Mouse (Mus musculus) C2C12 (cell line): ENCODE results near the gene Sgip1. TPM values are rescaled to one million over a fixed set of nuclear protein-coding genes. Genes with fewer than 3 reads are reported as not detected.

Experiments used
- H3K27me3 ChIP-seq: one replicate; pipeline ENCODE4 v1.6.1; 2011; ENCODE audit not compliant: control insufficient read depth, insufficient read depth, insufficient read length
- H3K36me3 ChIP-seq: one replicate; pipeline ENCODE4 v1.6.1; 2011; ENCODE audit not compliant: control insufficient read depth, insufficient read depth
- H3K4me3 ChIP-seq: one replicate; pipeline ENCODE4 v1.5.1; 2011; ENCODE audit warnings: mild to moderate bottlenecking, control low read depth; ENCODE audit not compliant: poor library complexity, insufficient read depth, severe bottlenecking
- H3K79me2 ChIP-seq: one replicate; pipeline ENCODE4 v1.6.1; 2011; ENCODE audit not compliant: control insufficient read depth, insufficient read depth
- H3K79me3 ChIP-seq: one replicate; pipeline ENCODE4 v1.6.1; 2011; ENCODE audit warnings: low read depth, control low read depth
- H3ac ChIP-seq: one replicate; pipeline ENCODE3; 2011; ENCODE audit warnings: low read depth; ENCODE audit not compliant: control insufficient read depth, insufficient read length
- CEBPB ChIP-seq: IDR thresholded peaks from one replicate; pipeline ENCODE4 v1.6.1; 2011; ENCODE audit warnings: low read depth, mild to moderate bottlenecking, control low read depth, moderate library complexity
- CTCF ChIP-seq: IDR thresholded peaks from one replicate; pipeline ENCODE4 v1.5.1; 2011; ENCODE audit not compliant: control insufficient read depth, insufficient read depth, insufficient read length
- FOSL1 ChIP-seq: IDR thresholded peaks from one replicate; pipeline ENCODE4 v1.8.0; 2011; ENCODE audit warnings: mild to moderate bottlenecking, low read length; ENCODE audit not compliant: poor library complexity, insufficient read depth, severe bottlenecking
- MAX ChIP-seq: IDR thresholded peaks from one replicate; pipeline ENCODE4 v1.6.1; 2011; ENCODE audit warnings: mild to moderate bottlenecking, control low read depth
- MYOD1 ChIP-seq: IDR thresholded peaks from one replicate; pipeline ENCODE4 v1.6.1; 2011; ENCODE audit warnings: low read depth; ENCODE audit not compliant: control insufficient read depth, insufficient read length
- MYOG ChIP-seq: IDR thresholded peaks from one replicate; pipeline ENCODE4 v1.6.1; 2011; ENCODE audit not compliant: control insufficient read depth, insufficient read length; ENCODE audit errors: extremely low read depth
- USF1 ChIP-seq: IDR thresholded peaks from one replicate; pipeline ENCODE4 v1.6.1; 2011; ENCODE audit warnings: low read depth, mild to moderate bottlenecking, control low read depth, moderate library complexity
- polyA plus RNA-seq: library from polyadenylated mRNA; unstranded; fragments of >200 nt; fragmentation: generic; extraction: Trizol; gene quantifications from one replicate; pipeline ENCODE4 v1.2.1, GENCODE M21; 2012; ENCODE audit warnings: missing spikeins

Sgip1 gene
- polyA plus RNA-seq, 1 experiment, result 0.07 TPM

- no peaks in the 10 kb centered on the region for H3K79me2 ChIP-seq
- no peaks in the 10 kb centered on the region for H3K36me3 ChIP-seq
- H3ac ChIP-seq, result no peak overlapping the region
- no peaks in the 10 kb centered on the region for H3K79me3 ChIP-seq
- no peaks in the 10 kb centered on the region for H3K27me3 ChIP-seq
- no peak for TF ChIP-seq MYOD1
- no peak for TF ChIP-seq USF1
- no peak for TF ChIP-seq MAX
- no peak for TF ChIP-seq CTCF
- TF ChIP-seq CEBPB, result no peak
- no peak for TF ChIP-seq MYOG
- no peak for TF ChIP-seq FOSL1
- H3K4me3 ChIP-seq, result no peak overlapping the region
Observed at GRCm38 (mm10) chr4:102913700-102914327, 172.7 kb downstream of the Sgip1 start.

GRCm38 (mm10) chr4:102918191-102918590, 177.1 kb downstream of the Sgip1 start:
- TF ChIP-seq MAX (no peak), MYOG (no peak), USF1 (no peak), CTCF (no peak), CEBPB (no peak), FOSL1 (no peak), MYOD1 (no peak)
- Histone ChIP-seq H3K4me3 (no peak overlapping the region), H3K79me2 (no peaks in the 10 kb centered on the region), H3K79me3 (no peaks in the 10 kb centered on the region), H3K36me3 (no peaks in the 10 kb centered on the region), H3K27me3 (no peaks in the 10 kb centered on the region), H3ac (no peak overlapping the region)

- Histone ChIP-seq H3ac (no peak overlapping the region), H3K79me2 (no peaks in the 10 kb centered on the region), H3K27me3 (no peaks in the 10 kb centered on the region), H3K79me3 (no peaks in the 10 kb centered on the region), H3K4me3 (no peak overlapping the region), H3K36me3 (no peaks in the 10 kb centered on the region)
- TF ChIP-seq MAX, result no peak
- TF ChIP-seq MYOD1, result no peak
- TF ChIP-seq FOSL1, result no peak
- TF ChIP-seq USF1, result no peak
- TF ChIP-seq CTCF, result no peak
- TF ChIP-seq MYOG, result no peak
- no peak for TF ChIP-seq CEBPB
Observed at GRCm38 (mm10) chr4:102929491-102929890, 188.4 kb downstream of the Sgip1 start.

GRCm38 (mm10) chr4:102930679-102931078, 189.6 kb downstream of the Sgip1 start:
- Histone ChIP-seq H3K79me3 (no peaks in the 10 kb centered on the region), H3K4me3 (no peak overlapping the region), H3ac (no peak overlapping the region), H3K27me3 (no peaks in the 10 kb centered on the region), H3K36me3 (no peaks in the 10 kb centered on the region), H3K79me2 (no peaks in the 10 kb centered on the region)
- no peak for TF ChIP-seq MAX
- TF ChIP-seq MYOG, result no peak
- TF ChIP-seq USF1, result no peak
- no peak for TF ChIP-seq CTCF
- no peak for TF ChIP-seq FOSL1
- no peak for TF ChIP-seq CEBPB
- TF ChIP-seq MYOD1, result no peak

- no peaks in the 10 kb centered on the region for H3K79me2 ChIP-seq
- no peak overlapping the region for H3K4me3 ChIP-seq
- H3K79me3 ChIP-seq, result no peaks in the 10 kb centered on the region
- no peak for TF ChIP-seq CEBPB
- no peak for TF ChIP-seq MYOG
- no peak for TF ChIP-seq MAX
- no peak for TF ChIP-seq CTCF
- TF ChIP-seq MYOD1, result no peak
- no peak for TF ChIP-seq FOSL1
- no peak for TF ChIP-seq USF1
- H3ac ChIP-seq, result no peak overlapping the region
- no peaks in the 10 kb centered on the region for H3K36me3 ChIP-seq
- H3K27me3 ChIP-seq, result no peaks in the 10 kb centered on the region
Observed at GRCm38 (mm10) chr4:102940266-102940665, 199.2 kb downstream of the Sgip1 start.

GRCm38 (mm10) chr4:102940738-102941137, 199.6 kb downstream of the Sgip1 start:
- Histone ChIP-seq H3K79me2 (no peaks in the 10 kb centered on the region), H3K36me3 (no peaks in the 10 kb centered on the region), H3K4me3 (no peak overlapping the region), H3K27me3 (no peaks in the 10 kb centered on the region), H3K79me3 (no peaks in the 10 kb centered on the region), H3ac (no peak overlapping the region)
- no peak for TF ChIP-seq CTCF
- TF ChIP-seq MAX, result no peak
- no peak for TF ChIP-seq MYOG
- TF ChIP-seq USF1, result no peak
- TF ChIP-seq FOSL1, result no peak
- TF ChIP-seq MYOD1, result no peak
- TF ChIP-seq CEBPB, result no peak
